11 mouse cellular contexts compared by ENCODE assay signal in genomic region chr10:25082930-25083329, GRCm38 (mm10).
A peak's percentile ranks its signal among the peaks of the same experiment; 100 is the strongest.
DNase-seq lines count a peak whose midpoint lies in the region; ATAC-seq and TF ChIP-seq lines count a peak whose summit lies in the region.
"Had no signal": no experiment of that assay in that cellular context is flagged by ENCODE, and none has a peak within 500 bp of the region (broad histone marks: within the 10 kb centered on the region; RNA-seq: fewer than 3 reads in every experiment).

No protein-coding gene starts in this region.

- 64% methylated on average over 10 of the region's 10 CpGs for WGBS in hindbrain, embryonic 10.5 days
- 68% methylated on average over 10 of the region's 10 CpGs for WGBS in hindbrain, embryonic 11.5 days
- WGBS in limb, embryonic 13.5 days: 33% methylated on average over 10 of the region's 10 CpGs
- WGBS in heart, embryonic 10.5 days: 45% methylated on average over 10 of the region's 10 CpGs

- H3K9me3 ChIP-seq in hindbrain, embryonic 10.5 days: no peaks in the 10 kb centered on the region
- no peaks in the 10 kb centered on the region for H3K9me3 ChIP-seq in hindbrain, embryonic 11.5 days (ENCODE audit: control insufficient read depth, low read length)
- no peaks in the 10 kb centered on the region for H3K9me3 ChIP-seq in limb, embryonic 13.5 days
- H3K9me3 ChIP-seq in heart, embryonic 10.5 days: no peaks in the 10 kb centered on the region
- H3K9me3 ChIP-seq: limb, embryonic 15.5 days had no signal

- no peak overlapping the region for H3K9ac ChIP-seq in hindbrain, embryonic 11.5 days (ENCODE audit: low read depth, low read length)
- H3K9ac ChIP-seq in limb, embryonic 13.5 days: no peak overlapping the region
- H3K9ac ChIP-seq: forebrain, postnatal 0 days; limb, embryonic 15.5 days had no signal

- H3K4me3 ChIP-seq in hindbrain, embryonic 10.5 days: no peak overlapping the region
- H3K4me3 ChIP-seq in hindbrain, embryonic 11.5 days (ENCODE audit: low read depth, low read length): no peak overlapping the region
- no peak overlapping the region for H3K4me3 ChIP-seq in limb, embryonic 13.5 days
- no peak overlapping the region for H3K4me3 ChIP-seq in heart, embryonic 10.5 days
- H3K4me3 ChIP-seq: limb, embryonic 15.5 days had no signal

- DNase-seq in hindbrain, embryonic 10.5 days (ENCODE audit: low spot score): peak; percentile 10
- DNase-seq in hindbrain, embryonic 11.5 days (ENCODE audit: low spot score): no peak
- DNase-seq in Patski (ENCODE audit: low read depth, low spot score): no peak
- DNase-seq in cerebellum, postnatal 25 days: peak; percentile 83
- DNase-seq in heart, embryonic 10.5 days (ENCODE audit: low spot score): no peak
- no peak for DNase-seq in spleen, postnatal 4 days (ENCODE audit: low spot score in 2 of 2)
- no peak for DNase-seq in layer of hippocampus, postnatal 10 days (ENCODE audit: low spot score in 2 of 2)
- DNase-seq: forebrain, postnatal 0 days; thymus, postnatal 14 days had no signal

- in situ Hi-C loops in Patski (cut with MboI; ENCODE audit: low pct_unique_long_range_greater_than_20kb): no loop called here

- no peak for ATAC-seq in hindbrain, embryonic 11.5 days (ENCODE audit: low FRiP score)
- ATAC-seq in Patski: peak; percentile 76
- 0 out of 2 replicates have a peak, but pooled peaks have one; percentile 19 for ATAC-seq in limb, embryonic 13.5 days (ENCODE audit: low FRiP score, low read depth)
- ATAC-seq: forebrain, postnatal 0 days had no signal

- CTCF ChIA-PET in Patski (lab: Charles Lee): interaction anchor here (0.7 kb wide), 1 partner anchor 59 kb away, joined by 4 read pairs; no protein-coding TSS in a partner anchor

- H3K27ac ChIP-seq in hindbrain, embryonic 10.5 days: no peak overlapping the region
- H3K27ac ChIP-seq in hindbrain, embryonic 11.5 days (ENCODE audit: low read depth, low read length): no peak overlapping the region
- no peak overlapping the region for H3K27ac ChIP-seq in limb, embryonic 13.5 days
- H3K27ac ChIP-seq in heart, embryonic 10.5 days: no peak overlapping the region
- H3K27ac ChIP-seq: limb, embryonic 15.5 days had no signal

- POLR2A ChIA-PET in Patski (lab: Charles Lee): no interaction called here

- H3K4me1 ChIP-seq in hindbrain, embryonic 10.5 days (replicated peaks): no peaks in the 10 kb centered on the region
- no peaks in the 10 kb centered on the region for H3K4me1 ChIP-seq in hindbrain, embryonic 11.5 days (replicated peaks; ENCODE audit: control insufficient read depth, insufficient read depth, low read length)
- H3K4me1 ChIP-seq in limb, embryonic 13.5 days: peaks cover 7% of the 10 kb centered on the region
- no peaks in the 10 kb centered on the region for H3K4me1 ChIP-seq in heart, embryonic 10.5 days

- H3K36me3 ChIP-seq in hindbrain, embryonic 10.5 days: no peaks in the 10 kb centered on the region
- no peaks in the 10 kb centered on the region for H3K36me3 ChIP-seq in hindbrain, embryonic 11.5 days (ENCODE audit: control insufficient read depth, insufficient read depth, low read length)
- no peaks in the 10 kb centered on the region for H3K36me3 ChIP-seq in limb, embryonic 13.5 days
- H3K36me3 ChIP-seq in heart, embryonic 10.5 days: no peaks in the 10 kb centered on the region
- H3K36me3 ChIP-seq: limb, embryonic 15.5 days had no signal

- no peaks in the 10 kb centered on the region for H3K27me3 ChIP-seq in hindbrain, embryonic 10.5 days (ENCODE audit: insufficient read depth, poor library complexity, severe bottlenecking)
- H3K27me3 ChIP-seq in hindbrain, embryonic 11.5 days (ENCODE audit: control insufficient read depth, insufficient read depth, low read length): no peaks in the 10 kb centered on the region
- peaks cover 2% of the 10 kb centered on the region for H3K27me3 ChIP-seq in Patski
- H3K27me3 ChIP-seq in limb, embryonic 13.5 days: no peaks in the 10 kb centered on the region
- H3K27me3 ChIP-seq in heart, embryonic 10.5 days (ENCODE audit: insufficient read depth, poor library complexity, severe bottlenecking): no peaks in the 10 kb centered on the region
- H3K27me3 ChIP-seq: limb, embryonic 15.5 days had no signal

- TF ChIP-seq CTCF in Patski (IDR thresholded peaks at IDR 0.05): no peak

- H3K4me2 ChIP-seq in hindbrain, embryonic 11.5 days (replicated peaks; ENCODE audit: low read depth, low read length): no peak overlapping the region
- H3K4me2 ChIP-seq in limb, embryonic 13.5 days (replicated peaks): 0 out of 2 replicates have a peak overlapping the region, but pooled peaks have one; percentile 16
- H3K4me2 ChIP-seq: limb, embryonic 15.5 days had no signal

Comparison
In these comparisons a context has a peak if more than half of its experiments do, and no peak if none do; other contexts are left out.
1. DNase-seq: peak in hindbrain, embryonic 10.5 days (single experiment) and cerebellum, postnatal 25 days (2 of 2); none in hindbrain, embryonic 11.5 days (single experiment), Patski (single experiment), heart, embryonic 10.5 days (single experiment), spleen, postnatal 4 days (0 of 2) and layer of hippocampus, postnatal 10 days (0 of 2).